Mouse (Mus musculus): ENCODE results near the gene Lcmt1. TPM values are rescaled to one million over a fixed set of nuclear protein-coding genes. Genes with fewer than 3 reads are reported as not detected.

The Lcmt1 gene
- polyA plus RNA-seq, 1 experiment, result 23.0 TPM

DNA sequence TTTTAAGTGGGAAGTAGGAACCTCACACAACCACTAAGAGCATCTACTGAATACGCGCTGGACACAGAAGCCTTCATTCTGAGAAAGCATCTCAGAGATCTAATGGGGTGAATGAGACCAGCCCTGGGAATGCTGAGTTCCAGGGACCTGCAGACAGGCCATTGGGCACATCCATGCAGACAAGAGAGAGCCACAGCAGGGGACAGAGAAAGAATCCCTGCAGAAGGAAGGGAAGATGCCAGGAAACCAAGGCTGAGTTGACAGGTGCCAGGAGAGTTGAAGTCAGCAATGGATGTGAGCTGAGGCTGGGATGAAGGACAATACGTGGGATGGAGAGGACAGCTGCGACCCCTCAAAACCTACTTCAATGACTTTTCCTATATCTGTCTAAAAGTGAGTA is 16.5 kb upstream of the Lcmt1 start:
- no peak for TF ChIP-seq CTCF (IDR thresholded peaks at IDR 0.05; ENCODE audit: control insufficient read depth, insufficient read depth, low read length)
- no peak for TF ChIP-seq POLR2A (IDR thresholded peaks at IDR 0.05; ENCODE audit: borderline replicate concordance, control insufficient read depth, low read depth, low read length)
- Histone ChIP-seq H3K4me3 (replicated peaks; ENCODE audit: control insufficient read depth, low read depth, low read length) (no peak overlapping the region), H3K27ac (ENCODE audit: control insufficient read depth, insufficient read depth, low read depth, low read length, poor library complexity) (no peak overlapping the region), H3K4me1 (ENCODE audit: control insufficient read depth, insufficient read depth, low read length) (peaks cover 8% of the 10 kb centered on the region)
- 98% methylated on average over 4 of the region's 4 CpGs for WGBS

GRCm38 (mm10) chr7:123353879-123354278 is 15.7 kb upstream of the Lcmt1 start:
- 49% methylated on average over 5 of the region's 5 CpGs for WGBS
- H3K27ac ChIP-seq (ENCODE audit: control insufficient read depth, insufficient read depth, low read depth, low read length, poor library complexity), result no peak overlapping the region
- TF ChIP-seq POLR2A (IDR thresholded peaks at IDR 0.05; ENCODE audit: borderline replicate concordance, control insufficient read depth, low read depth, low read length) (no peak), CTCF (IDR thresholded peaks at IDR 0.05; ENCODE audit: control insufficient read depth, insufficient read depth, low read length) (no peak)
- H3K4me1 ChIP-seq (ENCODE audit: control insufficient read depth, insufficient read depth, low read length), result peaks cover 8% of the 10 kb centered on the region
- no peak overlapping the region for H3K4me3 ChIP-seq (replicated peaks; ENCODE audit: control insufficient read depth, low read depth, low read length)

DNA sequence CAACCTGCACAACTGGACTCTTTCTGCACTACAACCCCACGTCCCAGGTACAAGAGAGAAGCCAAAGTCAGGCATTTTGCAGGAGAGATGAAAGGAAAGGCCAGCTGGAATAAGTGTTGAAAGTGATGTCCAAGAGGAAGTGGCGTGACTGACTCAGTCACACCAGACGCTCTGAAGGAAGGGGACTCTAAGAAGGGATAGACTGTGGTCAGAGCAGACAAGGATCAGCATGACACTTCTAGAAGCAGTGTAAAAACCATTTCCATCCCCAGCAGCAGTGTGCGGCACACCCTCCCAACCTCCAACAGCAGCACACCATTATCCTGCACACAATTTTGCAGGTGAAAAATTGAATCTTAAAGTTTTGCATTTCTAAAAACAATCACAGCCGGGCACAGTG is 15.2 kb upstream of the Lcmt1 start:
- Histone ChIP-seq H3K4me1 (ENCODE audit: control insufficient read depth, insufficient read depth, low read length) (peaks cover 8% of the 10 kb centered on the region), H3K4me3 (replicated peaks; ENCODE audit: control insufficient read depth, low read depth, low read length) (no peak overlapping the region), H3K27ac (ENCODE audit: control insufficient read depth, insufficient read depth, low read depth, low read length, poor library complexity) (no peak overlapping the region)
- no peak for TF ChIP-seq CTCF (IDR thresholded peaks at IDR 0.05; ENCODE audit: control insufficient read depth, insufficient read depth, low read length)
- WGBS, result 38% methylated on average over 5 of the region's 5 CpGs

- WGBS, result 30% methylated on average over 2 of the region's 2 CpGs
- Histone ChIP-seq H3K4me1 (ENCODE audit: control insufficient read depth, insufficient read depth, low read length) (peaks cover 8% of the 10 kb centered on the region), H3K27ac (ENCODE audit: control insufficient read depth, insufficient read depth, low read depth, low read length, poor library complexity) (no peak overlapping the region), H3K4me3 (replicated peaks; ENCODE audit: control insufficient read depth, low read depth, low read length) (no peak overlapping the region)
- TF ChIP-seq POLR2A (IDR thresholded peaks at IDR 0.05; ENCODE audit: borderline replicate concordance, control insufficient read depth, low read depth, low read length) (no peak), CTCF (IDR thresholded peaks at IDR 0.05; ENCODE audit: control insufficient read depth, insufficient read depth, low read length) (no peak)
These were observed 14.7 kb upstream of the Lcmt1 start for GRCm38 (mm10) chr7:123354851-123355250.

- TF ChIP-seq POLR2A (IDR thresholded peaks at IDR 0.05; ENCODE audit: borderline replicate concordance, control insufficient read depth, low read depth, low read length), result no peak
- Histone ChIP-seq H3K4me1 (ENCODE audit: control insufficient read depth, insufficient read depth, low read length) (peaks cover 6% of the 10 kb centered on the region), H3K4me3 (replicated peaks; ENCODE audit: control insufficient read depth, low read depth, low read length) (no peak overlapping the region), H3K27ac (ENCODE audit: control insufficient read depth, insufficient read depth, low read depth, low read length, poor library complexity) (no peak overlapping the region)
- WGBS, result 45% methylated on average over 3 of the region's 3 CpGs
These were observed 13.4 kb upstream of the Lcmt1 start for GRCm38 (mm10) chr7:123356158-123356557.

DNA sequence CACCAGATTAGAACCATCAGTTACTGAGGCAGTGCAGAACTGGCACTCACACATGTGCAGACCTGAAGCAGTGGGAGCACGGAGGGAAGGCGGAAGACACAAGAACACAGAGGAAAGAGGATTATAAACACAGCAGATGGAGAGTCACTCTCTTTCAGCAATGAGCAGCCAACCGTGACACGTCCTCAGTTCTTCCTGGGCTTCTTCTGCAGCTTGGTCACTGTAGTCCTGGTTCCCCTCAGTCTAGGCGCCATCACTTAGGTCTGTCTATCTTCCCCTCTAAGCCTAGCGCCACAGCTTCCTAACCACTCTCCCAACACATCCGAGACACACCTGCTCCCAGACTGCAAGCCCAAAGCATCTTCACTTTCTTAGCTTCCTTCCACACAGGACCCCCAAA is 10.5 kb upstream of the Lcmt1 start:
- Histone ChIP-seq H3K27ac (ENCODE audit: control insufficient read depth, insufficient read depth, low read depth, low read length, poor library complexity) (no peak overlapping the region), H3K4me3 (replicated peaks; ENCODE audit: control insufficient read depth, low read depth, low read length) (no peak overlapping the region), H3K4me1 (ENCODE audit: control insufficient read depth, insufficient read depth, low read length) (peaks cover 6% of the 10 kb centered on the region)
- WGBS, result 80% methylated on average over 7 of the region's 7 CpGs
- no peak for TF ChIP-seq POLR2A (IDR thresholded peaks at IDR 0.05; ENCODE audit: borderline replicate concordance, control insufficient read depth, low read depth, low read length)
- TF ChIP-seq CTCF (IDR thresholded peaks at IDR 0.05; ENCODE audit: control insufficient read depth, insufficient read depth, low read length), result no peak

GRCm38 (mm10) chr7:123360185-123360584 is 9.4 kb upstream of the Lcmt1 start:
- Histone ChIP-seq H3K4me1 (ENCODE audit: control insufficient read depth, insufficient read depth, low read length) (peaks cover 3% of the 10 kb centered on the region), H3K27ac (ENCODE audit: control insufficient read depth, insufficient read depth, low read depth, low read length, poor library complexity) (no peak overlapping the region), H3K4me3 (replicated peaks; ENCODE audit: control insufficient read depth, low read depth, low read length) (no peak overlapping the region)
- 34% methylated on average over 5 of the region's 5 CpGs for WGBS
- TF ChIP-seq CTCF (IDR thresholded peaks at IDR 0.05; ENCODE audit: control insufficient read depth, insufficient read depth, low read length), result no peak

GRCm38 (mm10) chr7:123361229-123361980 is 8.2 kb upstream of the Lcmt1 start:
- peaks cover 9% of the 10 kb centered on the region for H3K4me1 ChIP-seq (ENCODE audit: control insufficient read depth, insufficient read depth, low read length)
- H3K27ac ChIP-seq (ENCODE audit: control insufficient read depth, insufficient read depth, low read depth, low read length, poor library complexity), result no peak overlapping the region
- WGBS, result 83% methylated on average over 7 of the region's 7 CpGs
- H3K4me3 ChIP-seq (replicated peaks; ENCODE audit: control insufficient read depth, low read depth, low read length), result no peak overlapping the region
- TF ChIP-seq CTCF (IDR thresholded peaks at IDR 0.05; ENCODE audit: control insufficient read depth, insufficient read depth, low read length) (no peak), POLR2A (IDR thresholded peaks at IDR 0.05; ENCODE audit: borderline replicate concordance, control insufficient read depth, low read depth, low read length) (no peak)

GRCm38 (mm10) chr7:123362806-123363205 is 6.8 kb upstream of the Lcmt1 start:
- WGBS, result 71% methylated on average over 3 of the region's 3 CpGs
- Histone ChIP-seq H3K4me1 (ENCODE audit: control insufficient read depth, insufficient read depth, low read length) (peaks cover 14% of the 10 kb centered on the region), H3K4me3 (replicated peaks; ENCODE audit: control insufficient read depth, low read depth, low read length) (no peak overlapping the region), H3K27ac (ENCODE audit: control insufficient read depth, insufficient read depth, low read depth, low read length, poor library complexity) (no peak overlapping the region)
- no peak for TF ChIP-seq POLR2A (IDR thresholded peaks at IDR 0.05; ENCODE audit: borderline replicate concordance, control insufficient read depth, low read depth, low read length)
- TF ChIP-seq CTCF (IDR thresholded peaks at IDR 0.05; ENCODE audit: control insufficient read depth, insufficient read depth, low read length), result no peak
